Mouse (Mus musculus): Measurements from ENCODE around the gene Gpr107.

- no peak for TF ChIP-seq CTCF (IDR thresholded peaks at IDR 0.05; ENCODE audit: extremely low read depth, insufficient read depth, low read length)
- TF ChIP-seq POLR2A (IDR thresholded peaks at IDR 0.05; ENCODE audit: extremely low read depth, insufficient read depth, low read length), result no peak
These were observed 40.4 kb upstream of the Gpr107 start for GRCm38 (mm10) chr2:31111685-31112084.

Data from cortical plate, adult 2 months (tissue).